Mouse (Mus musculus) neural tube, embryonic 15.5 days (tissue): ENCODE measurements at regions not wholly inside any gene's neighbourhood (a gene's known extent, or its start where the extent isn't known, plus 50 kb on each side); places are given as distances from the start of the nearest gene placed in this dataset.

Source experiments
- ATAC-seq: fragments of 200-750 bp; cut with Nextera tagmentation; 2 replicates; pipeline ENCODE4 v1.8.0; 2017; ENCODE audit warnings: mild to moderate bottlenecking, moderate TSS enrichment, moderate library complexity; ENCODE audit not compliant: low FRiP score
- H3K27ac ChIP-seq: fragments of 300-500 bp; sonication (generic); replicated peaks from 2 replicates; pipeline ENCODE4 v1.5.1; 2015; ENCODE audit warnings: mild to moderate bottlenecking, inconsistent platforms
- H3K27me3 ChIP-seq: fragments of 300-500 bp; sonication (generic); replicated peaks from 2 replicates; pipeline ENCODE4 v1.6.1; 2015; ENCODE audit warnings: inconsistent platforms
- H3K36me3 ChIP-seq: fragments of 300-500 bp; sonication (generic); 2 replicates; pipeline ENCODE4 v1.6.1; 2015; ENCODE audit warnings: inconsistent platforms
- H3K4me1 ChIP-seq: fragments of 300-500 bp; sonication (generic); 2 replicates; pipeline ENCODE4 v1.6.1; 2015; ENCODE audit warnings: inconsistent platforms
- H3K4me2 ChIP-seq: fragments of 300-500 bp; sonication (generic); 2 replicates; pipeline ENCODE4 v1.6.1; 2015; ENCODE audit warnings: inconsistent platforms, mild to moderate bottlenecking, moderate library complexity
- H3K4me3 ChIP-seq: fragments of 300-500 bp; sonication (generic); replicated peaks from 2 replicates; pipeline ENCODE4 v1.5.1; 2015; ENCODE audit warnings: mild to moderate bottlenecking, inconsistent platforms
- H3K9ac ChIP-seq: fragments of 300-500 bp; sonication (generic); replicated peaks from 2 replicates; pipeline ENCODE4 v1.6.1; 2015; ENCODE audit warnings: mild to moderate bottlenecking, inconsistent platforms
- H3K9me3 ChIP-seq: fragments of 300-500 bp; sonication (generic); replicated peaks from 2 replicates; pipeline ENCODE4 v1.6.1; 2016; ENCODE audit warnings: inconsistent platforms
- WGBS: fragments of 180-500 bp; shearing (Covaris S2); methylation state at CpG from one replicate; pipeline ENCODE4 v1.1.7; 2015; ENCODE audit warnings: mixed read lengths; 5-methylcytosine and 5-hydroxymethylcytosine counted together

- Histone ChIP-seq H3K4me2 (no peak overlapping the region), H3K4me3 (no peak overlapping the region), H3K36me3 (no peaks in the 10 kb centered on the region), H3K27ac (no peak overlapping the region), H3K4me1 (no peaks in the 10 kb centered on the region), H3K27me3 (no peaks in the 10 kb centered on the region), H3K9ac (no peak overlapping the region), H3K9me3 (no peaks in the 10 kb centered on the region)
- WGBS = 35% methylated on average over 4 of the region's 4 CpGs
- ATAC-seq = no peak
Observed at GRCm38 (mm10) chr13:83826841-83827463, 323.1 kb downstream of the Mef2c start.

- WGBS = 32% methylated on average over 6 of the region's 6 CpGs
- Histone ChIP-seq H3K4me3 (no peak overlapping the region), H3K36me3 (no peaks in the 10 kb centered on the region), H3K27me3 (no peaks in the 10 kb centered on the region), H3K4me1 (0 out of 2 replicates have a peak, but pooled peaks cover 9% of the 10 kb centered on the region), H3K9me3 (no peaks in the 10 kb centered on the region), H3K4me2 (peak overlapping the region; percentile 26; the same call in 1 of the 2 replicates), H3K9ac (no peak overlapping the region), H3K27ac (peak overlapping the region; percentile 79)
- ATAC-seq = peak; percentile 46
Observed at GRCm38 (mm10) chr13:83865932-83866685, 356.0 kb upstream of the Tmem161b start.

GRCm38 (mm10) chr13:83867211-83867610 is 354.9 kb upstream of the Tmem161b start:
- no peaks in the 10 kb centered on the region for H3K36me3 ChIP-seq
- no peak overlapping the region for H3K4me2 ChIP-seq
- H3K9ac ChIP-seq = no peak overlapping the region
- no peak overlapping the region for H3K4me3 ChIP-seq
- H3K27ac ChIP-seq = peak overlapping the region; percentile 70; the same call in 1 of the 2 replicates
- ATAC-seq = peak; percentile 43; the same call in 1 of the 2 replicates
- 0 out of 2 replicates have a peak, but pooled peaks cover 9% of the 10 kb centered on the region for H3K4me1 ChIP-seq
- no peaks in the 10 kb centered on the region for H3K9me3 ChIP-seq
- H3K27me3 ChIP-seq = no peaks in the 10 kb centered on the region
- WGBS = 52% methylated on average over 1 of the region's 1 CpGs

- Histone ChIP-seq H3K27me3 (no peaks in the 10 kb centered on the region), H3K4me1 (peaks cover 12% of the 10 kb centered on the region; the same call in 1 of the 2 replicates), H3K4me2 (no peak overlapping the region), H3K27ac (peak overlapping the region; percentile 80), H3K9ac (no peak overlapping the region), H3K36me3 (no peaks in the 10 kb centered on the region), H3K4me3 (no peak overlapping the region), H3K9me3 (no peaks in the 10 kb centered on the region)
- peak; percentile 48; the same call in 1 of the 2 replicates for ATAC-seq
- 33% methylated on average over 4 of the region's 4 CpGs for WGBS
Observed at GRCm38 (mm10) chr13:83867831-83868473, 354.1 kb upstream of the Tmem161b start.

- Histone ChIP-seq H3K9me3 (no peaks in the 10 kb centered on the region), H3K4me2 (peak overlapping the region; percentile 7; the same call in 1 of the 2 replicates), H3K27me3 (no peaks in the 10 kb centered on the region), H3K4me1 (peaks cover 12% of the 10 kb centered on the region; the same call in 1 of the 2 replicates), H3K27ac (peak overlapping the region; percentile 73), H3K9ac (no peak overlapping the region), H3K36me3 (no peaks in the 10 kb centered on the region), H3K4me3 (no peak overlapping the region)
- WGBS = 14% methylated on average over 4 of the region's 4 CpGs
- ATAC-seq = peak; percentile 80
Observed at GRCm38 (mm10) chr13:83868922-83869321, 353.2 kb upstream of the Tmem161b start.

GRCm38 (mm10) chr13:83872143-83872819 is 349.8 kb upstream of the Tmem161b start:
- Histone ChIP-seq H3K27ac (peak overlapping the region; percentile 74; the same call in 1 of the 2 replicates), H3K36me3 (no peaks in the 10 kb centered on the region)
- 28% methylated on average over 3 of the region's 3 CpGs for WGBS

GRCm38 (mm10) chr13:83872887-83873286 is 349.2 kb upstream of the Tmem161b start:
- WGBS = 10% methylated on average over 5 of the region's 5 CpGs
- no peak overlapping the region for H3K4me2 ChIP-seq

More at GRCm38 (mm10) chr13:83872143-83872819, 349.8 kb upstream of the Tmem161b start:
- no peaks in the 10 kb centered on the region for H3K27me3 ChIP-seq
- no peak overlapping the region for H3K9ac ChIP-seq
- H3K4me1 ChIP-seq = peaks cover 7% of the 10 kb centered on the region; the same call in 1 of the 2 replicates
- no peak overlapping the region for H3K4me2 ChIP-seq
- H3K9me3 ChIP-seq = no peaks in the 10 kb centered on the region
- no peak for ATAC-seq
- H3K4me3 ChIP-seq = no peak overlapping the region

GRCm38 (mm10) chr13:83879561-83879960 is 342.5 kb upstream of the Tmem161b start:
- Histone ChIP-seq H3K27me3 (no peaks in the 10 kb centered on the region), H3K9me3 (no peaks in the 10 kb centered on the region), H3K27ac (no peak overlapping the region), H3K4me3 (no peak overlapping the region), H3K36me3 (no peaks in the 10 kb centered on the region), H3K4me1 (no peaks in the 10 kb centered on the region), H3K9ac (no peak overlapping the region), H3K4me2 (no peak overlapping the region)
- 46% methylated on average over 2 of the region's 2 CpGs for WGBS
- no peak for ATAC-seq

More at GRCm38 (mm10) chr13:83872887-83873286, 349.2 kb upstream of the Tmem161b start:
- Histone ChIP-seq H3K27ac (peak overlapping the region; percentile 74), H3K4me1 (peaks cover 7% of the 10 kb centered on the region; the same call in 1 of the 2 replicates), H3K9me3 (no peaks in the 10 kb centered on the region), H3K9ac (no peak overlapping the region), H3K27me3 (no peaks in the 10 kb centered on the region), H3K4me3 (no peak overlapping the region), H3K36me3 (no peaks in the 10 kb centered on the region)
- peak; percentile 60; the same call in 1 of the 2 replicates for ATAC-seq

- Histone ChIP-seq H3K9ac (no peak overlapping the region), H3K4me3 (no peak overlapping the region), H3K27me3 (no peaks in the 10 kb centered on the region), H3K36me3 (no peaks in the 10 kb centered on the region), H3K4me2 (no peak overlapping the region), H3K4me1 (0 out of 2 replicates have a peak, but pooled peaks cover 5% of the 10 kb centered on the region), H3K27ac (peak overlapping the region; percentile 45), H3K9me3 (no peaks in the 10 kb centered on the region)
- 27% methylated on average over 2 of the region's 2 CpGs for WGBS
- ATAC-seq = peak; percentile 45; the same call in 1 of the 2 replicates
Observed at GRCm38 (mm10) chr13:83880305-83880704, 341.8 kb upstream of the Tmem161b start.

GRCm38 (mm10) chr13:83880772-83881171 is 341.3 kb upstream of the Tmem161b start:
- Histone ChIP-seq H3K4me3 (no peak overlapping the region), H3K4me1 (0 out of 2 replicates have a peak, but pooled peaks cover 6% of the 10 kb centered on the region), H3K9me3 (no peaks in the 10 kb centered on the region), H3K36me3 (no peaks in the 10 kb centered on the region), H3K27me3 (no peaks in the 10 kb centered on the region), H3K9ac (no peak overlapping the region), H3K4me2 (no peak overlapping the region), H3K27ac (peak overlapping the region; percentile 45)
- WGBS = 28% methylated on average over 2 of the region's 2 CpGs
- no peak for ATAC-seq

- no peaks in the 10 kb centered on the region for H3K36me3 ChIP-seq
- no peak for ATAC-seq
- 0 out of 2 replicates have a peak, but pooled peaks cover 6% of the 10 kb centered on the region for H3K4me1 ChIP-seq
- 49% methylated on average over 1 of the region's 1 CpGs for WGBS
- H3K27ac ChIP-seq = peak overlapping the region; percentile 10; the same call in 1 of the 2 replicates
- H3K9ac ChIP-seq = no peak overlapping the region
- H3K9me3 ChIP-seq = no peaks in the 10 kb centered on the region
- no peak overlapping the region for H3K4me3 ChIP-seq
- no peak overlapping the region for H3K4me2 ChIP-seq
- H3K27me3 ChIP-seq = no peaks in the 10 kb centered on the region
Observed at GRCm38 (mm10) chr13:83882839-83883238, 339.3 kb upstream of the Tmem161b start.
